Mouse (Mus musculus): Measurements from ENCODE around the gene Pygm. TPM values are rescaled to one million over a fixed set of nuclear protein-coding genes. Genes with fewer than 3 reads are reported as not detected.

Gene Pygm
- total and polyA plus RNA-seq, 3 experiments = 48.3 to 115 (median 94.0) TPM

GRCm38 (mm10) chr19:6409936-6410335 is 25.7 kb downstream of the Pygm start:
- no peak for DNase-seq

DNA sequence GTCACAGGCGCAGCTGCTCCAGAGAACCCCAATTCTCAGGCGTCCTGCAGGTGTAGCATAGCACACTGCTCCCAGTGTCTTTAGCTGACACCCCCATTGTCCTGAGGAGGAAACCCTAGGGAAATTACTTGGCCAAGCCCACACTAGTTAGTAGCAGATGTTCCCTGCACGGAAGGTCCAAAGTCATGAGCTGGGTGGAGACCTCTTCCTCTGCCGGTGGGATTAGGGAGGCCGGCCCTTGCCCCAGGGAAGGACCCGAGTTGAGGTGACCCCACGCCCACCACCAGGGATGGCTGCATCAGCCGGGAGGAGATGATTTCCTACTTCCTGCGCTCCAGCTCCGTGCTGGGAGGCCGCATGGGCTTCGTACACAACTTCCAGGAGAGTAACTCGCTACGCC is 28.6 kb downstream of the Pygm start:
- no peak for DNase-seq

GRCm38 (mm10) chr19:6415454-6415853 is 31.3 kb downstream of the Pygm start:
- DNase-seq = peak; percentile 40

DNA sequence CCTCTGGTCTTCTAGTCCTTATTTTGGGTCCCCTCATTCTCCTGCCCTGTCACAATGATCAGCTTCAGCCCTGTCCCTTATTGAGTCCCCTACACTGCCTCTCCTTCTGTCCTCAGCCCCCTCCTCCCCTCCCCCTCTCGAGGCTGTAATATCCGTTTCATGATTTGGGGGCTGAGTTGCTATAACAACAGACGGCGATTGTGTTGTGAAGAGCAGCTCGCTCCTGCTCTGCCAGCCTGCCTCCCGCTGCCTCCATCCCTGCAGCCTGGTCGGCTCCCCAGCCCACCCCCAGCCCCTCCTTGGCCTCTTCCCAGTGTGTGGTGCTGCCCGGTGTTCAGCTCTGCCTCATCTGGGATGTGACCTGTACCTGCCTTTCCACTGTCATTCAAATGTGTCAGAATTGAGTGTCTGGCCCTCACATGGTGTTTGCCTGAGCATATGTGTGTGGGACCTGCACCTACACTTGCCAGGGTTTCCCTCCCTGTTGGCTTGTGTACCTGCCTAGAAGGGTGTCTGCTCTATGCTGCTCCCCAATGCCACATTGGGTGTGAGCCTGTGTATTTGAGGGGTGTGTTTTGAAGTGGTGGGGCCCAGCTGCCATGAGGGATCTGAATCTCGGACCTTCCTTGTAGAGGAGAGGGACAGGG is 32.0 kb downstream of the Pygm start:
- DNase-seq = no peak

DNA sequence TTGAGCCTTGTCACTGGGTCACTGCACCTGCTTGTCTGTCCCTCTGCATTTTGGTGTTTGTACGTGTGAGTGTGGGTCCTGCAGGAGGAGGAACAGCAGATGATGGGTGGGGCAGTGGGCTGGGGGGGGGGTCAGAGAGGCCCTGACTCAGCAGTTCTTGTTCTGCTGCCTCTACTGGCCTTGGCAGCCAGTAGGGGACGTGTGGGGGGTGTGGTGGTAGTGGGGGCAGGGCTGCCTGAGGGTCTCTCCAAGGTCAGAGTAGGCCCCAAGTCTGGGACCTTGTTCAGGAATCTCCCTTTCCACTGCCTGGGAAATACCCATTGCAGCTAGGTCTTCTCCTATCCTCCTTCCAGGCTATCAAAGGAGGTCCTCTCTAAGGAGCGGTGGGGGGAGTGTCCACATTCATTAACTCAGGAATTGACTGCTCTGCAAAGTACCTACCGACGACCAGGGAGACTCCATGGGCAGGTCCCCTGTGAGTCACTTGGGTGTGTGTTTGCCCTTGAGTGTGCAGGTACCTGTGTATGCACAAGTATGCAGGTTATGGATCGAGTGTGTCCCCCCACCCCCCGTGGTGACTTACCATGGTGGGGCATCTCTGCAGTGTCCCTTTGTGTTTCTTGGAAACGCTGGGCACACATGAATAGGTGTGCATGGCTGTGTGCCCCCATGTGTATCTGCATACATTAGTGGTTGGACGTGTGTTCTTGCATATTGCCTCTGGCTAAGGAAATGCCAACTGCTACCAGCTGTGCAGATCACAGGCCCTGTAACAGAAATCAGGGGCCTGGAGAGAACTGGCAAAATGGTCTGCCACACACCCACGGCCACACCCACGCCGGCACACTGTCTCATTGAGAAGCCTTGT is 32.9 kb downstream of the Pygm start:
- DNase-seq = no peak

DNA sequence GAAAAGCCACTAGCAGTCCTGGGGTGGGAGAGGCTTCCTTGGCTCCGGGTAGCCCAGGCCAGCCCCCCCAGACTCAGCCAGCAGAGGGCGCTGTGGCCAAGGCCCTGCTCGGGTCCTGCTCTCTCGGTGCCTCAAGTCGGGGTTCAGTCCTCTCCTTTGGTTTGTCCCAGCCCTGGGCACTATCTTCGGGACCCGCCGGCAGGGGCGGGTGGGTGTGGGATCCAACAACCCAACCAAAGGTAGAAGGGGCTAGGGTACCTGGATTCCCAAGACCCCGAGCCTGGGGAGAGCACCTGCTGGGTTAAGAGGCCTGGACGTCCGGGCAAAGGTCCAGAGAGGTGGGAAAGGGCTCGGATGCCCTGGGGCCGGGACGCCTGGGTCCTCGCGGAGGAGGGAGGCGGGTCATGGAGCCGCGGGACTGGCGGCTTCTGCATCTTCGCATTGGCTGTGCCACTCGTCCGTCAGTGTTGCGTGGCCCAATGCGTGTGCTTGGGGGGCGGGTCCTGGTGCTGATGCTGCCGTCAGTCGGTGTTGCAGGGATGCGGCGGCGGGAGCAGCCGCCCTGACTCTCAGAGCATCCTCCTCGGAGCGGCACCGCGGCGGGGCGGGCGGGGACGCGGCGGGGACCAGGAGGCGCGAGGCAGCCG is 34.2 kb downstream of the Pygm start, which contains the start of gene Nrxn2:
Gene Nrxn2, plus strand, starts transcription at position 499 of the 647 bp plus-strand sequence.
- peak; percentile 91 for DNase-seq

DNA sequence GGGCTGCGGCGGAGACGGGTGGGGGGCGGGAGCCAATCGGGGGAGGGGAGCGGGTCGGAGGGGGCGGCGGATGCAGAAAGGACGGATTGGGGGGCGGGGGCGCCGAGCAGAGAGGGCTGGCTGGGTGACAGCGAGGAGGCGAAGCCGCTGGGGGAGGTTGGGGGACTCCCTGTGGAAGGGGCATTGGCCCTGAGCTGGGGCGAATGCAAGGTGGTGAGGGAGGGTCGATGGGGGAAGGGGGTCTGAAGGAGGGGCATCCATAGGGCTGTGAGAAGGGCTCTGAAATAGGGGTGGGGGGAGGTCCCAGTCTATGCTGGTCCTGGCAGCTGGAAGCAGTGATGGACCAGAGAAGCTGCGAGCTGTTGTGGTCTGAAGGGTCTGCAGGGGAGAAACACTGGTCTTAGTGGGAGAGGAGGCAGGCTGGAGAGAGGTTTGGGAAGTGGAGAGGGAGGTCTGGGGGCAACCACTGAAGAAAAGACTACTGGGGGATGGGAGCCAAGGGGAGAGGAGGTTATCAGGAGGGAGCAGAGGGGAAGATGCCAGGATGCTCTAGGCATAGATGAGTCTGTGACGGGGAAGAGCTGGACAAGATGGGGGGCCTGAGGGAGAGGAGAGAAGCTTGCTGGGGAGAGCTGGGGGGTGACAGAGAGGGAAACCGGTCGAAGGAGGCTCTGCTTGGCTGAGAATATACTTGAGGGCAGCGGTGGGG is 34.9 kb downstream of the Pygm start:
- DNase-seq = no peak

- DNase-seq = no peak
These were observed 35.7 kb downstream of the Pygm start for GRCm38 (mm10) chr19:6419805-6420310.

- DNase-seq = no peak
These were observed 36.4 kb downstream of the Pygm start for GRCm38 (mm10) chr19:6420481-6421210.

DNA sequence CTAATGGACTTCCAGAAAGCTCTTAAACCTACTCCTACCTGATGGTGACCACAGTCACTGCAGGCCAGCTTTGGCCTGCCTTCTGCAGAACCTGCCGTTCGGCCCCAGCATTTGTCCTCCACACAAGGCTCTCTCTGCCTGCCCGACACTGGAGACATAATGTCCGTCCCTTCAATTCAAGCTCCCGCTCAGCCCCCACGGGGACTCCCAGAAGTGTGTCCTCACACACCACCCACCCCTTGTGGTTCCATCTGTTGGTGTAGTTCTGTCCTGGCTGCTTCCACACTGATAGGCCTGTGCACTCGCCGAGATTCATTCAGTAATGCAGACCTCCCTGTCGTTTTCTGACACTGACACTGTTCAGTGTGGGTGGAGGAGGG is 37.0 kb downstream of the Pygm start:
- no peak for DNase-seq

DNA sequence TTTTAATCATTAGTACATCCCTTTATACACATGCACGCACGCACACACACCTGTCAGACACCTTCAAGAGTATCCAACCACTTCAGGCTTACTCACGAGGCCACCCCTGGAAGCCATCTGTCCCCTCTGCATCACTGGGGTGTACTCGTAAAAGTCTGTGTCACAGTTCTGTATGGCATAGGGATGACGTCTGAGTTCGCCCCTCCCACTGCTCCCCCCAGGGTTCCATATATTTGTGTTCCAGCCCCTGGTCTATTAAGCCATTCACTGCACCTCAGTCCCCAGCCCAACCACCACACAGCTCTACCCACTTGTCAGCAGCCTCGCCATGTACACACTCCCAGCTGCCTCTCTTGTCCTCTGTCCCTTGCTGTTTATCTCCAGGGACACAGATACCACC is 37.8 kb downstream of the Pygm start:
- DNase-seq = no peak

DNA sequence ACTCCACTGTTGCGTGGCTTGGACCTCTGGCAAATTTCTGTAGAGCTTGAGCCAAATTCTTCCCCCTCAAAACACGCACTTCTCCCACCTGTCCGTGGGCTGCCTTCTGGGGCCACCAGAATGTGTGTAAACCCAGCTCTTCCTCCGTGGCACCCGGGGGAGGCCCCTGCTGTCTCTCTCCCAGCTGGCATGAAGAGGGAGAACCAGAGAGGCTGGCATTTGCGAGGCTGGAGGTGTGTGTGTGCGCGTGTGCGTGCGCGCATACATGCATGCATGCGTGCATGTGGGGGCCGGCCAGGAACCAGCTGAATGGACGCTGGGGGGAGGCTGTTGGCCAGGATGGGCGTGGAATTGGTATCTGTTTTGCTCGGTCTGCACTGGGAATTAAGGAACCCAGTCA is 39.0 kb downstream of the Pygm start:
- DNase-seq = no peak

GRCm38 (mm10) chr19:6424137-6424881 is 40.1 kb downstream of the Pygm start:
- DNase-seq = no peak

DNA sequence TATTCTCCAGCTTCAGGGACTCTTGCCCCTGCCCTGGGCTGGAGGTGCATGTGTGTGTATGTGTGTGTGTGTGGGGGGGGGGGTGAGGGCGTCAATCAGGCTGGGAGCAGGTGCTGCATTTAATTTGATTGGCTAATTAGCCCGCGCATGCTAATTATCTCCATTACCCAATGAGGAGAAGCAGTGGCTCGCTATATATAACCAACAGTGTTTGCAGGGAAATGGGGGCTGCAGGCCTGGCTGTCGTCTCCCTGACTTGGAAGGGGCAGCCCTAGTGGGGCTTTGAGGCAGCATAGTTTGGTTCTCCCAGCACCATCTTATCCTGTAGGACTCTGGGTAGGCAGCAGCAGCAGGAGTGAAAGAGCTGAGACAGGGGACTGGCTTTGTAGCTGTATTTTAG is 41.4 kb downstream of the Pygm start:
- no peak for DNase-seq

GRCm38 (mm10) chr19:6426703-6427500 is 42.7 kb downstream of the Pygm start:
- DNase-seq = peak; percentile 45

DNA sequence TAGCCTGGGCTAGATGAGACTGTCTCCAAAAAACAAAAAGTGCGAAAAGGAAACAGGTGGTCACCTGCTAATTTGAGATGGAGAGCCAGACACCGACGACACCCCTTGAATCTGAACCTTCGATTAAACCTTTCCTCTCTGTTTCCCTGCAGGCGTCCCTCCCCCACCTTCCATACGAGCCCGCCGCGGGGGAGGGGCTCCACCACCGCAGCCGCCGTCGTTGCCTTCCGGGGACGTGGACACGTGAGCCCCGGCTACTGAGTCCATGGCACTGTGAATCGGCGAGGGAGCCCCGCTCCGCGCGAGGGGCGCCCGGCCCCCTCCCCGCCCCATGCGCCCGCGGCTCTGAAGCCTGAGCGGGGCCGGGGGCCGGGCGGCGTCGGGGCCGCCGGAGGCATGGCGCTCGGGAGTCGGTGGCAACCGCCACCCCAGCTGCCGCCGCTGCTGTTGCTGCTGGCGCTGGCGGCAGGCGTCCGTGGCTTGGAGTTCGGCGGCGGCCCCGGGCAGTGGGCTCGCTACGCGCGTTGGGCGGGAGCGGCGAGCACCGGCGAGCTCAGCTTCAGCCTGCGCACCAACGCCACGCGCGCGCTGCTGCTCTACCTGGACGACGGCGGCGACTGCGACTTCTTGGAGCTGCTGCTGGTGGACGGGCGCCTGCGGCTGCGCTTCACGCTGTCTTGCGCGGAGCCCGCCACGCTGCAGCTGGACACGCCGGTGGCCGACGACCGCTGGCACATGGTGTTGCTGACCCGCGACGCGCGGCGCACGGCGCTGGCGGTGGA is 43.6 kb downstream of the Pygm start:
- DNase-seq = peak; percentile 56

GRCm38 (mm10) chr19:6428501-6429200 is 44.5 kb downstream of the Pygm start:
- DNase-seq = no peak

GRCm38 (mm10) chr19:6443016-6443415 is 58.8 kb downstream of the Pygm start:
- DNase-seq = no peak
